Mouse (Mus musculus) lung, embryonic 16.5 days (tissue): ENCODE results near the gene Cd38. TPM values are rescaled to one million over a fixed set of nuclear protein-coding genes. Genes with fewer than 3 reads are reported as not detected.
A peak's percentile ranks its signal among the peaks of the same experiment; 100 is the strongest.

ENCODE experiments used
- ATAC-seq: fragments of 200-750 bp; cut with Nextera tagmentation; 2 replicates; pipeline ENCODE4 v1.8.0; 2017; ENCODE audit warnings: low read depth, mild to moderate bottlenecking, moderate library complexity
- H3K27ac ChIP-seq: fragments of 300-500 bp; sonication (generic); 2 replicates; pipeline ENCODE4 v1.5.1; 2014; ENCODE audit warnings: mild to moderate bottlenecking, control low read depth, low read length
- H3K27me3 ChIP-seq: fragments of 300-500 bp; sonication (generic); 2 replicates; pipeline ENCODE4 v1.6.1; 2014; ENCODE audit warnings: low read depth, low read length, mixed read lengths; ENCODE audit not compliant: control insufficient read depth, insufficient read depth
- H3K36me3 ChIP-seq: fragments of 300-500 bp; sonication (generic); 2 replicates; pipeline ENCODE4 v1.6.1; 2014; ENCODE audit warnings: low read length; ENCODE audit not compliant: control insufficient read depth, insufficient read depth
- H3K4me1 ChIP-seq: fragments of 300-500 bp; sonication (generic); replicated peaks from 2 replicates; pipeline ENCODE4 v1.6.1; 2014; ENCODE audit warnings: low read length, mixed read lengths; ENCODE audit not compliant: control insufficient read depth, insufficient read depth
- H3K4me2 ChIP-seq: fragments of 300-500 bp; sonication (generic); 2 replicates; pipeline ENCODE4 v1.6.1; 2014; ENCODE audit warnings: low read depth, low read length, control low read depth
- H3K4me3 ChIP-seq: fragments of 300-500 bp; sonication (generic); 2 replicates; pipeline ENCODE4 v1.5.1; 2014; ENCODE audit warnings: mild to moderate bottlenecking, low read length, control low read depth
- H3K9ac ChIP-seq: fragments of 300-500 bp; sonication (generic); 2 replicates; pipeline ENCODE4 v1.6.1; 2014; ENCODE audit warnings: low read length, control low read depth
- H3K9me3 ChIP-seq: fragments of 300-500 bp; sonication (generic); 2 replicates; pipeline ENCODE4 v1.6.1; 2016; ENCODE audit warnings: low read length; ENCODE audit not compliant: control insufficient read depth
- WGBS: fragments of 180-500 bp; shearing (Covaris S2); extraction: QIAGEN DNeasy Blood & Tissue Kit; methylation state at CpG from one replicate; pipeline ENCODE4 v1.1.7; 2014; 5-methylcytosine and 5-hydroxymethylcytosine counted together
- polyA plus RNA-seq: library from polyadenylated mRNA; unstranded; fragments of >200 nt; fragmentation: Nextera tagmentation; extraction: Ambion mirVana; gene quantifications from 2 replicates; pipeline ENCODE4 v1.2.1, GENCODE M21; 2015

The Cd38 gene
- polyA plus RNA-seq, 1 experiment from 2014 or later = 31.6 TPM

GRCm38 (mm10) chr5:43853096-43853867, 15.1 kb upstream of the Cd38 start:
- Histone ChIP-seq H3K9me3 (no peaks in the 10 kb centered on the region), H3K36me3 (no peaks in the 10 kb centered on the region), H3K4me3 (no peak overlapping the region), H3K4me1 (0 out of 2 replicates have a peak, but pooled peaks cover 2% of the 10 kb centered on the region), H3K9ac (no peak overlapping the region), H3K4me2 (no peak overlapping the region), H3K27ac (peak overlapping the region; percentile 53), H3K27me3 (no peaks in the 10 kb centered on the region)
- WGBS = 65% methylated on average over 11 of the region's 11 CpGs
- ATAC-seq = peak; percentile 38; the same call in 1 of the 2 replicates

DNA sequence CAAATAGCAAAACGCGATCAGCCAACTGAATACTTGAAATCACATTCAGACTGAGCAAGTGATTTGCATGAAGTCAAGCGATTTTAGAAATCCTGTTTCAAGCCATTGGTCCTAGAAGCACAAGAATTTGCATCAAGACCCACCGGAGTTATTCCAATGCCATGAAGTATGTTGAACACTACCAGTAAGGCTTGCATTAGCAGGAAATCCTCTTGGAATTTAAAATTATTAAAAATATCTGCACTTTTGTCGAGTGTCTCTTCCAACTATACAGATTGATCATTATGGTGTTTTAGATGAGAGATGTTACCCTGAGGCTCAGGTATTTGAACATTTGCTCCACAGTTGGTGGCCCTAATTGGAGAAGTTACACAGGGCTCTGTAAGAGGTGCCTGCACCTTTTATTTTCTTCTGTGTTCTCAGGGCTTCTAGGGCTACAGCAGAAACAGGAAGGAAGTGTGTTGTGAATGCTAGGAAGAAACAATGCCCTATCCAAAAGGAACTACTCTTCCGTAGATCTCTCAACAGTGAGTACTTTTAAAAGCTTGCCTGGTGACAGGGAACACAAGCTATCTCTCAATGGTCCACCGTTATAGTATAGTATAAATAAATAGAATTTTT, 14.4 kb upstream of the Cd38 start:
- Histone ChIP-seq H3K27ac (peak overlapping the region; percentile 53), H3K4me3 (no peak overlapping the region), H3K9me3 (no peaks in the 10 kb centered on the region), H3K36me3 (no peaks in the 10 kb centered on the region), H3K4me2 (no peak overlapping the region), H3K4me1 (0 out of 2 replicates have a peak, but pooled peaks cover 2% of the 10 kb centered on the region), H3K9ac (no peak overlapping the region), H3K27me3 (no peaks in the 10 kb centered on the region)
- peak; percentile 52 for ATAC-seq
- 75% methylated on average over 7 of the region's 7 CpGs for WGBS

- H3K4me2 ChIP-seq = no peak overlapping the region
- peak; percentile 83 for ATAC-seq
- 0% methylated on average over 2 of the region's 2 CpGs for WGBS
These were observed 12.6 kb upstream of the Cd38 start for GRCm38 (mm10) chr5:43855769-43856168.

DNA sequence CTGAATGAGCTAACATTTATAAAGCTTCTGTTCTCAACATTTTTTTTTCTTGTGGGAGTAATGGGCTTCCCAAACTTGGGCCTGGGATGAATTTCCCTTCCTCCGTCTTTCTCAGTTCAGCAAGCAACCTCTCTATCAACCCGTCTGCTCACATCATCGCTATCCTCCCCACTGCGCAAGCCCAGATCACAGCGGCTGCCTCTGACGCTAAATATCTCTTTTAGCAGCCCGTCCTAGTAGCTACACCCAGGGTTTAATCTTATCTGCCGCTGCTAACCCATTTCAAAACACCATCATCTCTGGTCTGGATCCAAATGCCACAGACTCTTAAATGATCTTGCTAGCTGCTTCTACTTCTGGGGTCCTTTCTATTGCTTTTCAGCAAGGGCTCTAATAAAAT, 8.7 kb upstream of the Cd38 start:
- no peak overlapping the region for H3K4me2 ChIP-seq
- 67% methylated on average over 8 of the region's 8 CpGs for WGBS

More at GRCm38 (mm10) chr5:43855769-43856168, 12.6 kb upstream of the Cd38 start:
- Histone ChIP-seq H3K9me3 (no peaks in the 10 kb centered on the region), H3K4me3 (no peak overlapping the region), H3K27me3 (no peaks in the 10 kb centered on the region), H3K27ac (peak overlapping the region; percentile 55), H3K9ac (no peak overlapping the region), H3K36me3 (no peaks in the 10 kb centered on the region), H3K4me1 (0 out of 2 replicates have a peak, but pooled peaks cover 2% of the 10 kb centered on the region)

GRCm38 (mm10) chr5:43860096-43860495, 8.3 kb upstream of the Cd38 start:
- WGBS = 86% methylated on average over 5 of the region's 5 CpGs
- H3K4me2 ChIP-seq = no peak overlapping the region

More for the DNA sequence above, 8.7 kb upstream of the Cd38 start:
- Histone ChIP-seq H3K9me3 (no peaks in the 10 kb centered on the region), H3K27me3 (no peaks in the 10 kb centered on the region), H3K27ac (no peak overlapping the region), H3K4me1 (0 out of 2 replicates have a peak, but pooled peaks cover 2% of the 10 kb centered on the region), H3K36me3 (no peaks in the 10 kb centered on the region), H3K9ac (no peak overlapping the region), H3K4me3 (no peak overlapping the region)
- no peak for ATAC-seq

DNA sequence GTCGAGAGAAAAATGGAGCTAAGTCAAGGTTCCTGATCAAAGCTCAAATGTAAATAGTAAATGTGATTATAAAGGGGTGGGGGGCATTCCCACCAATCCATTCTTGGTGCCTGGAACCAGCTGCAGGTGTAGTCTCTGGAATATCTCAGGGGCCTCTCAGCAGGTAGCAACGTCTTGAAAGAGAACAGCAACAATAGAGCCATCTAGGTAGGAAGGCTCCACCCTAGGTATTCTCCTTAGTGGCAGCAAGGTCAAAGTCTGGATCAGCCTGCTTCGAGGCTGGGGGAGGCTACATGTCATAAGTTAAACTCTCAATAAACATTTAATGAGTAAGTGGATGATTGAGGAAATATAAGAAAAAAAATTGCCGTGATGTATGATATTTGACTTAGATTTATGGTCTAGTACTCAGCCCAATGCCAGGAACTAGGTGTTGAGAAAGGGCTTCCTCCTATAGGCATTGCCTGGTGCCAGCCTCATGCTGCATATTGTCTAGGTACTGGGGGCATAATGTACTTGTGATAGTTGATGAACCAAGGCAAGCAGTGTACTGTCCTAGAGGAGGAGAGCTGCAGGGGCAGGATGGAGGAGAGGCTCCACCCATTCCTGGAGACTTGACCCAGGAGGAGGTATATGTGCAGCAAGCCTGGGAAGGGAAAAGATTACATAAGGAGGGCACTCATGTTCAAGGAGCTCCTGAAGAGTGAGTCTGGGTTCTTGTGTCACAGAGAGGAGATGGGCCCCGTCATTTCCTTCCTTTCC, 7.5 kb upstream of the Cd38 start:
- Histone ChIP-seq H3K9me3 (no peaks in the 10 kb centered on the region), H3K27ac (no peak overlapping the region), H3K4me2 (no peak overlapping the region), H3K36me3 (no peaks in the 10 kb centered on the region), H3K4me1 (no peaks in the 10 kb centered on the region), H3K9ac (no peak overlapping the region), H3K4me3 (no peak overlapping the region), H3K27me3 (no peaks in the 10 kb centered on the region)
- 59% methylated on average over 5 of the region's 5 CpGs for WGBS
- no peak for ATAC-seq

More at GRCm38 (mm10) chr5:43860096-43860495, 8.3 kb upstream of the Cd38 start:
- no peaks in the 10 kb centered on the region for H3K9me3 ChIP-seq
- no peaks in the 10 kb centered on the region for H3K36me3 ChIP-seq
- no peak for ATAC-seq
- no peak overlapping the region for H3K9ac ChIP-seq
- no peak overlapping the region for H3K4me3 ChIP-seq
- H3K27me3 ChIP-seq = no peaks in the 10 kb centered on the region
- H3K4me1 ChIP-seq = 0 out of 2 replicates have a peak, but pooled peaks cover 2% of the 10 kb centered on the region
- no peak overlapping the region for H3K27ac ChIP-seq

- no peak overlapping the region for H3K4me3 ChIP-seq
- ATAC-seq = no peak
- no peak overlapping the region for H3K27ac ChIP-seq
- H3K4me2 ChIP-seq = no peak overlapping the region
- no peak overlapping the region for H3K9ac ChIP-seq
- H3K4me1 ChIP-seq = no peaks in the 10 kb centered on the region; the same call in 1 of the 2 replicates
- 37% methylated on average over 6 of the region's 6 CpGs for WGBS
- H3K9me3 ChIP-seq = no peaks in the 10 kb centered on the region
- H3K36me3 ChIP-seq = no peaks in the 10 kb centered on the region
- H3K27me3 ChIP-seq = no peaks in the 10 kb centered on the region
These were observed 4.7 kb upstream of the Cd38 start for GRCm38 (mm10) chr5:43863642-43864041.

GRCm38 (mm10) chr5:43865316-43865715, 3.0 kb upstream of the Cd38 start:
- Histone ChIP-seq H3K9ac (no peak overlapping the region), H3K4me2 (no peak overlapping the region), H3K9me3 (no peaks in the 10 kb centered on the region), H3K27me3 (no peaks in the 10 kb centered on the region), H3K4me1 (no peaks in the 10 kb centered on the region; the same call in 1 of the 2 replicates), H3K4me3 (no peak overlapping the region), H3K27ac (no peak overlapping the region), H3K36me3 (no peaks in the 10 kb centered on the region)
- ATAC-seq = no peak
- 53% methylated on average over 2 of the region's 2 CpGs for WGBS
